22 mouse cellular contexts compared by ENCODE assay signal in genomic region chr6:78553008-78553698, GRCm38 (mm10).
DNase-seq lines count a peak whose midpoint lies in the region; ATAC-seq and TF ChIP-seq lines count a peak whose summit lies in the region.
"Had no signal": no experiment of that assay in that cellular context is flagged by ENCODE, and none has a peak within 500 bp of the region (broad histone marks: within the 10 kb centered on the region; RNA-seq: fewer than 3 reads in every experiment).

No protein-coding gene starts in this region.

- no peaks in the 10 kb centered on the region for H3K36me3 ChIP-seq in kidney, postnatal 0 days (ENCODE audit: insufficient read depth, low read length)
- no peaks in the 10 kb centered on the region for H3K36me3 ChIP-seq in midbrain, embryonic 13.5 days
- H3K36me3 ChIP-seq: embryonic facial prominence, embryonic 13.5 days; G1E; heart, embryonic 10.5 days; limb, embryonic 12.5 days; neural tube, embryonic 12.5 days had no signal

- no peak for TF ChIP-seq CTCF in kidney, postnatal 0 days (IDR thresholded peaks at IDR 0.05; ENCODE audit: low read depth)
- no peak for TF ChIP-seq CTCF in layer of hippocampus, adult 2 months (conservative IDR thresholded peaks at IDR 0.05)

- H3K27me3 ChIP-seq in kidney, postnatal 0 days (ENCODE audit: insufficient read depth, low read length): no peaks in the 10 kb centered on the region
- no peaks in the 10 kb centered on the region for H3K27me3 ChIP-seq in midbrain, embryonic 13.5 days
- H3K27me3 ChIP-seq: embryonic facial prominence, embryonic 13.5 days; limb, embryonic 12.5 days; megakaryocyte, embryonic 14.5 days; neural tube, embryonic 12.5 days had no signal

- H3K4me1 ChIP-seq in kidney, postnatal 0 days (replicated peaks; ENCODE audit: insufficient read depth, low read length): no peaks in the 10 kb centered on the region
- H3K4me1 ChIP-seq in midbrain, embryonic 13.5 days (replicated peaks): peaks cover 11% of the 10 kb centered on the region
- H3K4me1 ChIP-seq: embryonic facial prominence, embryonic 13.5 days; heart, embryonic 10.5 days; limb, embryonic 12.5 days; megakaryocyte, embryonic 14.5 days had no signal

- no peak overlapping the region for H3K4me2 ChIP-seq in kidney, postnatal 0 days (ENCODE audit: low read length)
- H3K4me2 ChIP-seq in midbrain, embryonic 13.5 days (replicated peaks): no peak overlapping the region
- H3K4me2 ChIP-seq: embryonic facial prominence, embryonic 13.5 days; limb, embryonic 12.5 days had no signal

- H3K9ac ChIP-seq in kidney, postnatal 0 days (ENCODE audit: low read depth, low read length): no peak overlapping the region
- no peak overlapping the region for H3K9ac ChIP-seq in midbrain, embryonic 13.5 days (replicated peaks)
- H3K9ac ChIP-seq: embryonic facial prominence, embryonic 13.5 days; limb, embryonic 12.5 days; liver, embryonic 14.5 days; neural tube, embryonic 12.5 days had no signal

- 32% methylated on average over 11 of the region's 11 CpGs for WGBS in kidney, postnatal 0 days
- WGBS in midbrain, embryonic 13.5 days: 26% methylated on average over 11 of the region's 11 CpGs

- H3K4me3 ChIP-seq in kidney, postnatal 0 days (replicated peaks; ENCODE audit: low read depth, low read length): no peak overlapping the region
- H3K4me3 ChIP-seq in layer of hippocampus, adult 2 months: no peak overlapping the region
- no peak overlapping the region for H3K4me3 ChIP-seq in midbrain, embryonic 13.5 days (replicated peaks)
- H3K4me3 ChIP-seq: embryonic facial prominence, embryonic 13.5 days; heart, embryonic 10.5 days; limb, embryonic 12.5 days; megakaryocyte, embryonic 14.5 days; neural tube, embryonic 12.5 days had no signal

- no peak overlapping the region for H3K27ac ChIP-seq in kidney, postnatal 0 days
- peak overlapping the region; percentile 88 for H3K27ac ChIP-seq in layer of hippocampus, adult 2 months
- no peak overlapping the region for H3K27ac ChIP-seq in midbrain, embryonic 13.5 days
- H3K27ac ChIP-seq: embryonic facial prominence, embryonic 13.5 days; heart, embryonic 10.5 days; limb, embryonic 12.5 days; liver, embryonic 14.5 days; neural tube, embryonic 12.5 days had no signal

- H3K9me3 ChIP-seq in kidney, postnatal 0 days (replicated peaks; ENCODE audit: low read length): no peaks in the 10 kb centered on the region
- H3K9me3 ChIP-seq in midbrain, embryonic 13.5 days: no peaks in the 10 kb centered on the region
- H3K9me3 ChIP-seq: embryonic facial prominence, embryonic 13.5 days; heart, embryonic 10.5 days; limb, embryonic 12.5 days; neural tube, embryonic 12.5 days had no signal

- no peak for ATAC-seq in kidney, postnatal 0 days (replicated peaks; ENCODE audit: low FRiP score, low read depth)
- peak; percentile 34; the same call in 1 of the 2 replicates for ATAC-seq in midbrain, embryonic 13.5 days
- ATAC-seq: intestine, embryonic 16.5 days; lung, postnatal 0 days had no signal

- peak; percentile 47 for DNase-seq in kidney, postnatal 0 days (ENCODE audit: low spot score)
- DNase-seq in kidney, postnatal 14 days: no peak
- DNase-seq in embryo, embryonic 10.5 days (ENCODE audit: low spot score): peak; percentile 50
- peak; percentile 46 to 50 for DNase-seq in layer of hippocampus, adult 2 months (ENCODE audit: low spot score in 2 of 2)
- DNase-seq in ovary, adult 18-20 months (ENCODE audit: low spot score): no peak
- no peak for DNase-seq in urinary bladder, postnatal 25 days (ENCODE audit: low spot score)
- DNase-seq in c-Kit-positive CD71-positive TER-119-positive erythroid progenitor cells, embryonic 14.5 days (ENCODE audit: low spot score): no peak
- DNase-seq: adrenal gland, postnatal 14 days; cerebellum, postnatal 14 days; gastrocnemius, postnatal 25 days; heart, postnatal 36 days; thymus, postnatal 25 days had no signal

Comparison
In these comparisons a context has a peak if more than half of its experiments do, and no peak if none do; other contexts are left out.
1. DNase-seq: peak in kidney, postnatal 0 days (single experiment), embryo, embryonic 10.5 days (single experiment) and layer of hippocampus, adult 2 months (2 of 2); none in kidney, postnatal 14 days (single experiment), ovary, adult 18-20 months (single experiment), urinary bladder, postnatal 25 days (single experiment) and c-Kit-positive CD71-positive TER-119-positive erythroid progenitor cells, embryonic 14.5 days (single experiment).